Mouse (Mus musculus) stomach, embryonic 14.5 days (tissue): ENCODE measurements around the gene Pla2g15. TPM values are rescaled to one million over a fixed set of nuclear protein-coding genes. Genes with fewer than 3 reads are reported as not detected.
A peak's percentile ranks its signal among the peaks of the same experiment; 100 is the strongest.

Source experiments
- ATAC-seq: fragments of 200-750 bp; cut with Nextera tagmentation; 2 replicates; pipeline ENCODE4 v1.8.0; 2017; ENCODE audit warnings: low read depth, moderate TSS enrichment; ENCODE audit not compliant: insufficient number of reproducible peaks, insufficient read depth, low FRiP score
- H3K27ac ChIP-seq: fragments of 300-500 bp; sonication (generic); 2 replicates; pipeline ENCODE4 v1.5.1; 2014; ENCODE audit warnings: mild to moderate bottlenecking, low read length, moderate library complexity, mixed read lengths
- H3K27me3 ChIP-seq: fragments of 300-500 bp; sonication (generic); 2 replicates; pipeline ENCODE4 v1.6.1; 2014; ENCODE audit warnings: low read length, control low read depth, mixed read lengths; ENCODE audit not compliant: control insufficient read depth, insufficient read depth
- H3K36me3 ChIP-seq: fragments of 300-500 bp; sonication (generic); 2 replicates; pipeline ENCODE4 v1.6.1; 2014; ENCODE audit warnings: mild to moderate bottlenecking, control low read depth, low read length, moderate library complexity, mixed read lengths; ENCODE audit not compliant: control insufficient read depth, insufficient read depth
- H3K4me1 ChIP-seq: fragments of 300-500 bp; sonication (generic); 2 replicates; pipeline ENCODE4 v1.6.1; 2014; ENCODE audit warnings: low read length, control low read depth, mixed read lengths; ENCODE audit not compliant: control insufficient read depth, insufficient read depth
- H3K4me2 ChIP-seq: fragments of 300-500 bp; sonication (generic); replicated peaks from 2 replicates; pipeline ENCODE4 v1.6.1; 2014; ENCODE audit warnings: low read depth, low read length, control low read depth
- H3K4me3 ChIP-seq: fragments of 300-500 bp; sonication (generic); 2 replicates; pipeline ENCODE4 v1.5.1; 2014; ENCODE audit warnings: low read depth, low read length, control low read depth
- H3K9ac ChIP-seq: fragments of 300-500 bp; sonication (generic); replicated peaks from 2 replicates; pipeline ENCODE4 v1.6.1; 2014; ENCODE audit warnings: low read depth, mild to moderate bottlenecking, control low read depth, low read length, moderate library complexity, mixed read lengths
- H3K9me3 ChIP-seq: fragments of 300-500 bp; sonication (generic); 2 replicates; pipeline ENCODE4 v1.6.1; 2016; ENCODE audit warnings: low read depth, low read length, control low read depth; ENCODE audit not compliant: control insufficient read depth
- WGBS: fragments of 180-500 bp; shearing (Covaris S2); extraction: QIAGEN DNeasy Blood & Tissue Kit; methylation state at CpG from one replicate; pipeline ENCODE4 v1.1.7; 2014; 5-methylcytosine and 5-hydroxymethylcytosine counted together
- polyA plus RNA-seq: library from polyadenylated mRNA; unstranded; fragments of >200 nt; fragmentation: Nextera tagmentation; extraction: Ambion mirVana; gene quantifications from 2 replicates; pipeline ENCODE4 v1.2.1, GENCODE M21; 2014

Pla2g15 gene
- polyA plus RNA-seq, 1 experiment from 2014 or later = 4.0 TPM

DNA sequence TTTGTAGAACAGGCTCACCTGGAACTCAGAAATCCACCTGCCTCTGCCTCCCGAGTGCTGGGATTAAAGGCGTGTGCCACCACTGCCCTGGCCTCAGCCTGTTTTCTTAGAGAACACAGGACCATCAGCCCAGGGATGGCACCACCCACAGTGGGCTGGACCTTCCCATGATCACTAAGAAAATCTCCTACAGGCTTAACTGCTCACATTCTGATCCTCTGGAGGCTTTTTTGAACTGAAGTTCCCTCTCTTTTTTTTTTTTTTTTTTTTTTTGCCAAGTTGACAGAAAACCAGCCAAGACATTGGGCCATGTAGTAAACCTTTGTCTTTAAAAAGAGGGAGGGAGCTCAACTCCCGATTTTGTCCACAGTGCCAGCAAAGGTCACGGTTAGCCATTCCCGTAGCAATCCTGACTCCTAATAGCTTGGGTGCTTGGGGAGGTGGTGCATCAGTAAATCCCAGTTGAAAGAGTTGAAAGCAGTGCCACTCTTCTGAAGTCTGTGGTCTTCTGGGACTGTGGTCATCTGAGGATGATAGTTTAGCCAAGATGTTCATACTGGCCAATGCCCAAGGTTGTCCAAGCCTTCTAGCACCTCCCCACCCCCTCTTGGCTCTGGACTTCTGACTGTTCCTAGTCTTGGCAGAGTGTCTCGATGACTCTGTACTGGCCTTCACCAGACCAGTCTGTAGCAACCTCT, 2.2 kb upstream of the Pla2g15 start:
- Histone ChIP-seq H3K4me1 (peaks cover 2% of the 10 kb centered on the region; the same call in 1 of the 2 replicates), H3K9me3 (no peaks in the 10 kb centered on the region), H3K4me2 (no peak overlapping the region), H3K36me3 (no peaks in the 10 kb centered on the region), H3K27me3 (no peaks in the 10 kb centered on the region), H3K4me3 (no peak overlapping the region), H3K9ac (no peak overlapping the region), H3K27ac (no peak overlapping the region)
- WGBS = 78% methylated on average over 6 of the region's 6 CpGs
- no peak for ATAC-seq

GRCm38 (mm10) chr8:106149025-106149424, 1.2 kb upstream of the Pla2g15 start:
- Histone ChIP-seq H3K4me2 (no peak overlapping the region), H3K27ac (no peak overlapping the region), H3K4me3 (no peak overlapping the region), H3K36me3 (no peaks in the 10 kb centered on the region), H3K9me3 (no peaks in the 10 kb centered on the region), H3K4me1 (peaks cover 2% of the 10 kb centered on the region; the same call in 1 of the 2 replicates), H3K27me3 (no peaks in the 10 kb centered on the region), H3K9ac (no peak overlapping the region)
- ATAC-seq = no peak
- 93% methylated on average over 6 of the region's 6 CpGs for WGBS

GRCm38 (mm10) chr8:106150653-106151000, 428 bp downstream of the Pla2g15 start:
- no peak for ATAC-seq
- Histone ChIP-seq H3K27me3 (no peaks in the 10 kb centered on the region), H3K4me3 (peak overlapping the region; percentile 76), H3K9ac (peak overlapping the region; percentile 45; the same call in 1 of the 2 replicates), H3K27ac (no peak overlapping the region), H3K4me2 (peak overlapping the region; percentile 69), H3K36me3 (peaks cover 5% of the 10 kb centered on the region), H3K4me1 (peaks cover 2% of the 10 kb centered on the region; the same call in 1 of the 2 replicates), H3K9me3 (no peaks in the 10 kb centered on the region)
- WGBS = 19% methylated on average over 8 of the region's 8 CpGs

DNA sequence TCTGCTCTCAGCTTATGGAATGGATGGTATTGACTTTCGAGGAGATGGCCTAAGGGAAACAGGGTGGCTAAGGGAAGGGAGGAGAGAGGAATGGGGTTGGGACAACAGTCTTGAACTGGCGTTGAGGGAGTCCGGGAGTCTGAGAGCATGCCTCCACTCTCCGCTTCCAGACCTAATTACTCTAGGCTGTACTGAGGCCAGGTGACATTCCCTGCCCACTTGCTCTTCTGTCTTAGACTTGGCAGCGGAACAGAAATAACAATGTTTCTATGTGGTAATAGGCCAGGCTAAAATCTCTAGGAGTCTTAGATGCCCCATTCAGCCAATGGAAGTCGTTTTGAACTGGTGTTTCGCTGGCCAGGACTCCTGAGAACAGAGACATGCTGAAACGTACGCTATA, 842 bp downstream of the Pla2g15 start:
- 0 out of 2 replicates have a peak overlapping the region, but pooled peaks have one; percentile 45 for H3K9ac ChIP-seq
- H3K4me3 ChIP-seq = peak overlapping the region; percentile 76
- peak overlapping the region; percentile 69 for H3K4me2 ChIP-seq
- H3K36me3 ChIP-seq = peaks cover 6% of the 10 kb centered on the region
- no peak overlapping the region for H3K27ac ChIP-seq
- WGBS = 76% methylated on average over 9 of the region's 9 CpGs
- no peaks in the 10 kb centered on the region for H3K9me3 ChIP-seq
- no peaks in the 10 kb centered on the region for H3K27me3 ChIP-seq
- peaks cover 2% of the 10 kb centered on the region; the same call in 1 of the 2 replicates for H3K4me1 ChIP-seq
- no peak for ATAC-seq

- Histone ChIP-seq H3K9ac (no peak overlapping the region), H3K9me3 (no peaks in the 10 kb centered on the region), H3K4me2 (no peak overlapping the region), H3K4me3 (no peak overlapping the region), H3K36me3 (peaks cover 8% of the 10 kb centered on the region), H3K4me1 (peaks cover 2% of the 10 kb centered on the region; the same call in 1 of the 2 replicates), H3K27ac (no peak overlapping the region), H3K27me3 (no peaks in the 10 kb centered on the region)
- no peak for ATAC-seq
- WGBS = 87% methylated on average over 4 of the region's 4 CpGs
These were observed 2.7 kb downstream of the Pla2g15 start for GRCm38 (mm10) chr8:106152876-106153275.

- Histone ChIP-seq H3K9me3 (no peaks in the 10 kb centered on the region), H3K4me1 (no peaks in the 10 kb centered on the region), H3K9ac (no peak overlapping the region), H3K4me3 (no peak overlapping the region), H3K27me3 (no peaks in the 10 kb centered on the region), H3K36me3 (peaks cover 18% of the 10 kb centered on the region), H3K4me2 (no peak overlapping the region), H3K27ac (no peak overlapping the region)
- no peak for ATAC-seq
- 82% methylated on average over 1 of the region's 1 CpGs for WGBS
These were observed 7.2 kb downstream of the Pla2g15 start for GRCm38 (mm10) chr8:106157419-106157818.

- Histone ChIP-seq H3K27me3 (no peaks in the 10 kb centered on the region), H3K9me3 (no peaks in the 10 kb centered on the region), H3K4me1 (no peaks in the 10 kb centered on the region), H3K4me2 (no peak overlapping the region), H3K27ac (no peak overlapping the region), H3K9ac (no peak overlapping the region), H3K4me3 (no peak overlapping the region), H3K36me3 (peaks cover 25% of the 10 kb centered on the region)
- 89% methylated on average over 10 of the region's 10 CpGs for WGBS
- ATAC-seq = no peak
These were observed 8.2 kb downstream of the Pla2g15 start for GRCm38 (mm10) chr8:106158381-106158780.

DNA sequence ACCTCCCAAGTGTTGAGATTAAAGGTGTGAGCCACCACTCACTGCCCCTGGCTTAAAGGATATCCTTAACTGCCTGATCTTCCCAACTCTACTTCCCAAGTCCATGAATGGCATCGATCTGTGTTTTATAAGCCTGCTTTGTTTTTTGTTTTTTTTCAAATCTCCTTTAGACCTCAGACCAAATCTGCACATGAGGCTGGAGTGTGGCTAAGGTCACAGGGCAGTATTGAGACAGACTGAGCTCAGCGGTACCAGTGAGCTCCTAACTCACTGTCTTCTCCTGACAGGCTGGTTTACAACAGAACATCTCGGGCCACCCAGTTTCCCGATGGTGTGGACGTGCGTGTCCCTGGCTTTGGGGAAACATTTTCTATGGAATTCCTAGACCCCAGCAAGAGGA, 9.7 kb downstream of the Pla2g15 start:
- Histone ChIP-seq H3K4me3 (no peak overlapping the region), H3K9me3 (no peaks in the 10 kb centered on the region), H3K4me2 (no peak overlapping the region), H3K4me1 (no peaks in the 10 kb centered on the region), H3K36me3 (peaks cover 29% of the 10 kb centered on the region), H3K9ac (no peak overlapping the region), H3K27me3 (no peaks in the 10 kb centered on the region), H3K27ac (no peak overlapping the region)
- ATAC-seq = no peak
- WGBS = 89% methylated on average over 6 of the region's 6 CpGs

GRCm38 (mm10) chr8:106163251-106163650, 13.1 kb downstream of the Pla2g15 start:
- WGBS = 85% methylated on average over 9 of the region's 9 CpGs
- H3K4me2 ChIP-seq = no peak overlapping the region
- ATAC-seq = no peak
- peaks cover 23% of the 10 kb centered on the region for H3K36me3 ChIP-seq
- no peak overlapping the region for H3K4me3 ChIP-seq
- no peaks in the 10 kb centered on the region for H3K27me3 ChIP-seq
- no peak overlapping the region for H3K9ac ChIP-seq
- H3K9me3 ChIP-seq = no peaks in the 10 kb centered on the region
- H3K27ac ChIP-seq = no peak overlapping the region
- no peaks in the 10 kb centered on the region for H3K4me1 ChIP-seq
